Mouse (Mus musculus) neural tube, embryonic 14.5 days (tissue): ENCODE measurements around the gene Spsb4. TPM values are rescaled to one million over a fixed set of nuclear protein-coding genes. Genes with fewer than 3 reads are reported as not detected.

Experiments
- ATAC-seq: fragments of 200-750 bp; cut with Nextera tagmentation; 2 replicates; pipeline ENCODE4 v1.8.0; 2017; ENCODE audit warnings: low read depth, mild to moderate bottlenecking, moderate TSS enrichment, moderate library complexity
- H3K27ac ChIP-seq: fragments of 300-500 bp; sonication (generic); 2 replicates; pipeline ENCODE4 v1.5.1; 2014; ENCODE audit warnings: low read depth, mild to moderate bottlenecking, control low read depth, low read length, moderate library complexity, mixed read lengths
- H3K27me3 ChIP-seq: fragments of 300-500 bp; sonication (generic); 2 replicates; pipeline ENCODE4 v1.6.1; 2014; ENCODE audit warnings: low read length; ENCODE audit not compliant: control insufficient read depth, insufficient read depth
- H3K36me3 ChIP-seq: fragments of 300-500 bp; sonication (generic); 2 replicates; pipeline ENCODE4 v1.6.1; 2014; ENCODE audit warnings: low read length, mixed read lengths; ENCODE audit not compliant: control insufficient read depth, insufficient read depth
- H3K4me1 ChIP-seq: fragments of 300-500 bp; sonication (generic); 2 replicates; pipeline ENCODE4 v1.6.1; 2014; ENCODE audit warnings: low read length; ENCODE audit not compliant: control insufficient read depth, insufficient read depth
- H3K4me2 ChIP-seq: fragments of 300-500 bp; sonication (generic); 2 replicates; pipeline ENCODE4 v1.6.1; 2014; ENCODE audit warnings: mild to moderate bottlenecking, low read depth, low read length, control low read depth
- H3K4me3 ChIP-seq: fragments of 300-500 bp; sonication (generic); 2 replicates; pipeline ENCODE4 v1.5.1; 2014; ENCODE audit warnings: low read depth, low read length, control low read depth, mixed read lengths
- H3K9ac ChIP-seq: fragments of 300-500 bp; sonication (generic); replicated peaks from 2 replicates; pipeline ENCODE4 v1.6.1; 2014; ENCODE audit warnings: low read depth, mild to moderate bottlenecking, control low read depth, low read length, mixed read lengths
- H3K9me3 ChIP-seq: fragments of 300-500 bp; sonication (generic); 2 replicates; pipeline ENCODE4 v1.6.1; 2016; ENCODE audit warnings: low read length; ENCODE audit not compliant: control insufficient read depth
- WGBS: fragments of 180-500 bp; shearing (Covaris S2); extraction: QIAGEN DNeasy Blood & Tissue Kit; methylation state at CpG from one replicate; pipeline ENCODE4 v1.1.7; 2014; 5-methylcytosine and 5-hydroxymethylcytosine counted together
- polyA plus RNA-seq: library from polyadenylated mRNA; unstranded; fragments of >200 nt; fragmentation: Nextera tagmentation; extraction: Ambion mirVana; gene quantifications from 2 replicates; pipeline ENCODE4 v1.2.1, GENCODE M21; 2014

The Spsb4 gene
- polyA plus RNA-seq, 1 experiment from 2014 or later, result 22.9 TPM

DNA sequence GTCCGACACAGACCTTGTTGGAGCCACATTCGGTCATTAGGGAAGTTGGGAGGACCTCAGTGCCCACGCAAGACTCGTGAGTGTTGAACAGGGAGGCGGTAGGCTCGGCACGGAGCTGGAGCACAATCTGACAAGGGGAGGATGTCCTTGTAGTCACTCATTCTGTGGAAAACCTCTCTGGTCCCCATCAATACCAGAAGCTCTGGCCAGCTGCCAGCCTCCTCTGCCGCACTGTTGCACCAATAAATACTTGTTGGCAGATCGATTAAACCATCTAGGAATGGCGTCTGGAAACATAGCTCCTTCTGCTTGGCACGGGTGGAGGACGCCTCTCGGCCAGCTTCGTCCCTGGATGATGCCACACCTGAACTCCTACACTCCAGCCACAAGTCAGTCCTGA, 27.5 kb downstream of the Spsb4 start:
- 0 out of 2 replicates have a peak, but pooled peaks cover 3% of the 10 kb centered on the region for H3K36me3 ChIP-seq
- H3K27me3 ChIP-seq, result no peaks in the 10 kb centered on the region
- ATAC-seq, result no peak
- WGBS, result 34% methylated on average over 14 of the region's 14 CpGs
- H3K4me3 ChIP-seq, result no peak overlapping the region
- peak overlapping the region; percentile 14; the same call in 1 of the 2 replicates for H3K4me2 ChIP-seq
- H3K9ac ChIP-seq, result no peak overlapping the region
- H3K9me3 ChIP-seq, result no peaks in the 10 kb centered on the region
- peak overlapping the region; percentile 68 for H3K27ac ChIP-seq
- peaks cover 57% of the 10 kb centered on the region for H3K4me1 ChIP-seq

DNA sequence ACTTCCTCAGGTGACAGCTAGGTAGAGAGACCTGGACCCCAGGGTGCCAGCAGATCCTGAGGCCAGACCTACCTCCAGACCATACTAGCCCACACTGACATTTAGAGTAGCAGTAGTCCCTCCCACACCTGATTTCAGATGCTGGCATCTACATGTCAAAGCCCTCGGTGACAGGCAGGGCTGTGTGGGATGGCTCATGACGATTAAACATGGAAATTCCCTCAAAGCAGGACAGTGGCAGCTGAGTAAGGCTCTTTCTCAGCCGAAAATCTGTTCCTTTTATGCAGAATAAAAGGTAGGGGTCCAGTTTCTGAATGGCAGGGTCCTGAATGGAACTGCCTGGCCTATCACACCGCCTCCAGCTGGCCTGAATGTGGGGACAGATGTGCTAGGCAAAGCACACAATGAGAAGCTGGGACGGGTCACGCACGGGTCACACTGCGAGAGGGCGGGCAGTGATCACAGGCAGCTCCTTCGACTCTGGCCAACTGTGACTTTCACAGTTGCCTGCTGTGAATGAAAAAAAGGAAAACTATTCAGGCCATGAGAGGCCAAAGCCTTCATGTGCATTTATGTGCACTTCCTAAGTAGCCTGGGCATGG, 29.2 kb downstream of the Spsb4 start:
- ATAC-seq, result no peak
- Histone ChIP-seq H3K9ac (no peak overlapping the region), H3K9me3 (no peaks in the 10 kb centered on the region), H3K4me3 (no peak overlapping the region), H3K27ac (no peak overlapping the region), H3K4me1 (peaks cover 61% of the 10 kb centered on the region), H3K27me3 (no peaks in the 10 kb centered on the region), H3K36me3 (no peaks in the 10 kb centered on the region), H3K4me2 (no peak overlapping the region)
- WGBS, result 8% methylated on average over 10 of the region's 10 CpGs

DNA sequence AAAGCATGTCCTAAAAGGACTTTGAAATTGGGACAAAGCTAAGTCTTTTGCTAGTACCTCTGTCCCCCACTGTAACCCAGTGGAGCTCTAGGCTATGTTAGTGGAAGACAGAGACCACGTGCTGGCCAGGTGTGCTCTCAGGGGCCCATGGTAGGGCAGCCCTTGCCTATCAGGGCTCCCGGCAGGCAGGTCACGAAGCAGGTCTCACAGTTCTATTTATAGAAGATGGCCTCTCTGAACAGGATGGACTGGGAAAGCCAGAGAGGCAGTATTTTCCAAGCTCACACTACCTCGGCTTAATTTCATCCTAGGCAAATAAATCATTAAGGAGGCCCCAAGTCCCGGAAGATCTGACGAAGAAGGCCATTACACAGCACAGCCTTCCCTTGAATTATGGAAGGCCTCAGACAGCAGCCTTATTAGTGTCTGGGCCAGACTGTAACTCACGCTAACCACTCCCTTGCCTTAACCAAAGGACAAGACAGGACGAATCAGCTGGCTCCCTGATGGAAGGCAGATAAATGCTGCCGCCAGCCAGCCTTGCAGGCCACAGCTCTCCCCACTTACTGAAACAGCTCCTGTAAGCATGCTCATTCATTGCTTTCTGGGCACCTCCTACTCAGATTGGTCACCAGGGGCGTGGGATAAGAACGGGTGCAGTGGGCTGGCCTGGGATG, 31.7 kb downstream of the Spsb4 start:
- H3K4me3 ChIP-seq, result no peak overlapping the region
- peak overlapping the region; percentile 4; the same call in 1 of the 2 replicates for H3K9ac ChIP-seq
- WGBS, result 18% methylated on average over 11 of the region's 11 CpGs
- H3K4me1 ChIP-seq, result peaks cover 53% of the 10 kb centered on the region
- no peaks in the 10 kb centered on the region for H3K27me3 ChIP-seq
- no peak overlapping the region for H3K4me2 ChIP-seq
- no peaks in the 10 kb centered on the region for H3K36me3 ChIP-seq
- H3K9me3 ChIP-seq, result no peaks in the 10 kb centered on the region
- ATAC-seq, result peak; percentile 72
- H3K27ac ChIP-seq, result peak overlapping the region; percentile 60

- Histone ChIP-seq H3K9me3 (no peaks in the 10 kb centered on the region), H3K27ac (no peak overlapping the region), H3K4me1 (peaks cover 49% of the 10 kb centered on the region), H3K27me3 (no peaks in the 10 kb centered on the region), H3K36me3 (no peaks in the 10 kb centered on the region), H3K4me2 (no peak overlapping the region), H3K4me3 (no peak overlapping the region), H3K9ac (no peak overlapping the region)
- WGBS, result 91% methylated on average over 8 of the region's 8 CpGs
- ATAC-seq, result no peak
These were observed 34.6 kb downstream of the Spsb4 start for GRCm38 (mm10) chr9:96984034-96984433.

GRCm38 (mm10) chr9:96982940-96983339, 35.7 kb downstream of the Spsb4 start:
- 53% methylated on average over 3 of the region's 3 CpGs for WGBS
- peaks cover 53% of the 10 kb centered on the region for H3K4me1 ChIP-seq
- no peak overlapping the region for H3K4me2 ChIP-seq
- no peak overlapping the region for H3K9ac ChIP-seq
- no peak overlapping the region for H3K27ac ChIP-seq
- no peak overlapping the region for H3K4me3 ChIP-seq
- ATAC-seq, result no peak
- H3K9me3 ChIP-seq, result no peaks in the 10 kb centered on the region
- H3K36me3 ChIP-seq, result no peaks in the 10 kb centered on the region
- H3K27me3 ChIP-seq, result no peaks in the 10 kb centered on the region

- H3K4me3 ChIP-seq, result no peak overlapping the region
- ATAC-seq, result no peak
- no peaks in the 10 kb centered on the region for H3K27me3 ChIP-seq
- H3K4me2 ChIP-seq, result no peak overlapping the region
- H3K9ac ChIP-seq, result no peak overlapping the region
- H3K27ac ChIP-seq, result no peak overlapping the region
- peaks cover 53% of the 10 kb centered on the region for H3K4me1 ChIP-seq
- no peaks in the 10 kb centered on the region for H3K9me3 ChIP-seq
- WGBS, result 11% methylated on average over 3 of the region's 3 CpGs
- no peaks in the 10 kb centered on the region for H3K36me3 ChIP-seq
These were observed 36.3 kb downstream of the Spsb4 start for GRCm38 (mm10) chr9:96982351-96982750.

DNA sequence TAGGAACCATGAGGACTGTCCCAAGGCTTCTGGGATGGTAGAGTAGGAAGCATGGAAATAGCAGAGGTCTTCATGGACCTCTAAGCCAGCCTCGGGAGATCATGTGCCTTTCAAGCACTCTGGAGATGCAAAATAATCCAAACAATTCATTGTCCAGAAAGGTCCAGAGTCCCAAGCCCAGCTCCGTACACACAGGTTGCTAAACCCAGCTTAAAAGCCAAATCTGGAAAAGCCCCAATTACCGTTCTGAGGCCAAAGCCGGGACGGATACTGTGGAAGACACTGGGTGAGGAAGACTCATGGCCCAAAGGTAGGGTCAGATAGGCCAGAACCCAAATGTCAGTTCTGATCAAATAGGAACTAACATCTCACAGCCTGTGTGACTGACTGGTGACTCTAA, 36.8 kb downstream of the Spsb4 start:
- Histone ChIP-seq H3K4me1 (peaks cover 50% of the 10 kb centered on the region), H3K4me3 (no peak overlapping the region), H3K36me3 (no peaks in the 10 kb centered on the region), H3K4me2 (no peak overlapping the region), H3K9me3 (no peaks in the 10 kb centered on the region), H3K27ac (no peak overlapping the region), H3K9ac (no peak overlapping the region), H3K27me3 (no peaks in the 10 kb centered on the region)
- 83% methylated on average over 5 of the region's 5 CpGs for WGBS
- ATAC-seq, result no peak

GRCm38 (mm10) chr9:96981121-96981520, 37.5 kb downstream of the Spsb4 start:
- ATAC-seq, result peak; percentile 5; the same call in 1 of the 2 replicates
- Histone ChIP-seq H3K27me3 (no peaks in the 10 kb centered on the region), H3K36me3 (no peaks in the 10 kb centered on the region), H3K4me3 (no peak overlapping the region), H3K9ac (no peak overlapping the region), H3K4me2 (no peak overlapping the region), H3K9me3 (no peaks in the 10 kb centered on the region), H3K4me1 (peaks cover 44% of the 10 kb centered on the region), H3K27ac (peak overlapping the region; percentile 40; the same call in 1 of the 2 replicates)
- 9% methylated on average over 9 of the region's 9 CpGs for WGBS
